Mouse (Mus musculus) stomach, postnatal 0 days (tissue): ENCODE measurements around the gene Zfp954. TPM values are rescaled to one million over a fixed set of nuclear protein-coding genes. Genes with fewer than 3 reads are reported as not detected.
A peak's percentile ranks its signal among the peaks of the same experiment; 100 is the strongest.
"Not testable (repeated sequence)": the region's sequence is repeated elsewhere in the genome, so short reads cannot be mapped to it uniquely, and the experiment has no call there.

Source experiments
- ATAC-seq: fragments of 200-750 bp; cut with Nextera tagmentation; 2 replicates; pipeline ENCODE4 v1.8.0; 2017; ENCODE audit not compliant: low FRiP score, low TSS enrichment
- DNase-seq: peaks from one replicate; pipeline ENCODE4 v3.0.0-alpha.2; 2016; ENCODE audit warnings: low spot score
- H3K27ac ChIP-seq: fragments of 300-500 bp; sonication (generic); replicated peaks from 2 replicates; pipeline ENCODE4 v1.5.1; 2014; ENCODE audit warnings: mild to moderate bottlenecking, control low read depth
- H3K27me3 ChIP-seq: fragments of 300-500 bp; sonication (generic); 2 replicates; pipeline ENCODE4 v1.6.1; 2014; ENCODE audit warnings: low read length; ENCODE audit not compliant: control insufficient read depth, insufficient read depth
- H3K36me3 ChIP-seq: fragments of 300-500 bp; sonication (generic); 2 replicates; pipeline ENCODE4 v1.6.1; 2014; ENCODE audit warnings: low read length, mixed read lengths; ENCODE audit not compliant: control insufficient read depth, insufficient read depth
- H3K4me1 ChIP-seq: fragments of 300-500 bp; sonication (generic); replicated peaks from 2 replicates; pipeline ENCODE4 v1.6.1; 2014; ENCODE audit warnings: antibody characterized with exemption; ENCODE audit not compliant: control insufficient read depth, insufficient read depth
- H3K4me2 ChIP-seq: fragments of 300-500 bp; sonication (generic); replicated peaks from 2 replicates; pipeline ENCODE4 v1.6.1; 2014; ENCODE audit warnings: low read depth, mild to moderate bottlenecking, control low read depth, moderate library complexity
- H3K4me3 ChIP-seq: fragments of 300-500 bp; sonication (generic); 2 replicates; pipeline ENCODE4 v1.5.1; 2014; ENCODE audit warnings: low read depth, low read length, control low read depth
- H3K9ac ChIP-seq: fragments of 300-500 bp; sonication (generic); 2 replicates; pipeline ENCODE4 v1.6.1; 2014; ENCODE audit warnings: mild to moderate bottlenecking, low read length, control low read depth, mixed read lengths
- H3K9me3 ChIP-seq: fragments of 300-500 bp; sonication (generic); 2 replicates; pipeline ENCODE4 v1.6.1; 2016; ENCODE audit warnings: low read length; ENCODE audit not compliant: control insufficient read depth
- CTCF ChIP-seq: IDR thresholded peaks from 2 replicates; pipeline ENCODE4 v1.5.1; 2016; ENCODE audit warnings: antibody characterized with exemption, low read depth, mild to moderate bottlenecking, moderate library complexity
- EP300 ChIP-seq: optimal IDR thresholded peaks from 2 replicates; pipeline ENCODE3; 2016; ENCODE audit warnings: antibody characterized with exemption
- WGBS: fragments of 180-500 bp; shearing (Covaris S2); extraction: QIAGEN DNeasy Blood & Tissue Kit; methylation state at CpG from one replicate; pipeline ENCODE4 v1.1.7; 2014; 5-methylcytosine and 5-hydroxymethylcytosine counted together
- polyA plus RNA-seq: library from polyadenylated mRNA; unstranded; fragments of >200 nt; fragmentation: Nextera tagmentation; extraction: Ambion mirVana; gene quantifications from 2 replicates; pipeline ENCODE4 v1.2.1, GENCODE M21; 2015

The Zfp954 gene
- polyA plus RNA-seq, result 10.0 and 10.7 TPM in 2 replicates

DNA sequence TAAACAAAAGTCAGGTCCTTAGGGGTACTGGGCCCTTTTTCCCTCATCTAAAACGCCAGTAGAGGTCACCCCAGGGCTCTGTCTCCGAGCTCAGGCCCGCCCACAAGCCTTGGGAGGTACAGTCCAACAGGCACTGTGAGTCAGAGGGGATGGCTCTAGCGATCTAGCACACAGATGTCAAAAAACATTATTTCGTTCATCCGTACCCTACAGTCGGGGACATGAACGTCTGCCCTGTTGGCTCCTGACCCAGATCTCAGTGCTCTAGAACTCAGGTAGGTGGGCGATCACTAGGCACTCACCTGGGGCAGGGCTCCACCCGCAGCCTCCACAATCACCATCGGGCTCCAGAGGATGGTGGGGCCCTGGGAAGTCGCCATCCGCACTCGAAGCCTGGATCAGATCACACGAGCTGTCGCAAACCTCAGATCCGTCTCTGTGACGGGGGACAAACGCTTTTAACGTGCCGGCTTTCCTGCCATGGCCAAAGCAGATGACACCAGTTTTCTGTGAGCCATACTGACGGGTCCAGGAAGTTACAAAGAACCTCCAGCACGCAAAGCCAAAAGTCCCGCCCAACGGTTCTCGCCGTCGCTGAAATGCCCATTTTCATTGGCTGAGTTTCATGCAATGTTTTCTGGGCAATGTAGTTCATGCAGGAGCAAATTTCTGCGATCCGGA lies at the start of gene Zfp954:
Zfp954 (minus strand) TSS at position 568 of the 681 bp plus-strand sequence.
- TF ChIP-seq EP300 (no peak), CTCF (peak; percentile 69)
- peak within 1 kb of the TSS; percentile 63 for H3K9ac ChIP-seq
- H3K27me3 ChIP-seq, result no peaks in the 10 kb centered on the region
- H3K9me3 ChIP-seq, result no peaks in the 10 kb centered on the region
- H3K4me1 ChIP-seq, result 0 out of 2 replicates have a peak, but pooled peaks cover 2% of the 10 kb centered on the region
- under 1% methylated on average over 30 of the region's 30 CpGs for WGBS
- peaks cover 5% of the 10 kb centered on the region; the same call in 1 of the 2 replicates for H3K36me3 ChIP-seq
- H3K27ac ChIP-seq, result peak within 1 kb of the TSS; percentile 79
- peak; percentile 85 for DNase-seq
- peak; percentile 96 for ATAC-seq
- peak within 1 kb of the TSS; percentile 66 for H3K4me2 ChIP-seq
- peak within 1 kb of the TSS; percentile 63 for H3K4me3 ChIP-seq

- Histone ChIP-seq H3K4me3 (no peak overlapping the region), H3K27me3 (no peaks in the 10 kb centered on the region), H3K9me3 (no peaks in the 10 kb centered on the region), H3K4me2 (no peak overlapping the region), H3K36me3 (no peaks in the 10 kb centered on the region), H3K27ac (no peak overlapping the region), H3K4me1 (no peaks in the 10 kb centered on the region), H3K9ac (no peak overlapping the region)
- ATAC-seq, result no peak
- TF ChIP-seq EP300 (no peak), CTCF (no peak)
- DNase-seq, result no peak
- WGBS, result 84% methylated on average over 15 of the region's 15 CpGs
Measured at GRCm38 (mm10) chr7:7145991-7146608, 24.8 kb upstream of the Zfp954 start.

GRCm38 (mm10) chr7:7144215-7144614 lies 22.9 kb upstream of the Zfp954 start:
- Histone ChIP-seq H3K9ac (no peak overlapping the region), H3K27ac (no peak overlapping the region), H3K4me1 (no peaks in the 10 kb centered on the region), H3K36me3 (no peaks in the 10 kb centered on the region), H3K9me3 (no peaks in the 10 kb centered on the region), H3K4me3 (no peak overlapping the region), H3K27me3 (no peaks in the 10 kb centered on the region), H3K4me2 (no peak overlapping the region)
- ATAC-seq (no peak), DNase-seq (no peak)
- WGBS, result 89% methylated on average over 1 of the region's 1 CpGs
- no peak for TF ChIP-seq CTCF
- no peak for TF ChIP-seq EP300

DNA sequence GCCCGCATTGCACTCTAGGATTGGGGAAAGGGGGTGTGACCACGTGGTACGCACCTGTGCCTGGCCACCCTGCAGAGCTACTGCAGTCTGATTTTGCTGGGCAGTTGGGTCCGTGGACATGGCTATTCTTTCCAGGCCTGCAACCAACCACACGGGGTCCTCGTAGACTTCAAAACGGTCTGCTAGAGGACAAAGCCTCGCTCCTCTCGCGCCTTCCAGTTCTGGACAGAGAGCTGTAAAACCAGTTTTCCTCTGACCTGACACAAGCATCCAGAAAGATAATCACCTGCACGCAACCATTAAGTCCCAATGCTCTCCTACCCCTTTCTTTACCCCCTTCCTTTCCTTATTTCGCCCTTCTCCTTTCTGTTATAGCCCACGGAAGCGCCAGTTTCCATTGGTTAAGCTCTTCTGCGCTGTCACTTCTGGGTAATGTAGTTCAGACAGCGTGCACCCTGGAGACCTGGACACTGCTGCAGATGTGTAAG lies 15.1 kb upstream of the Zfp954 start, which contains the start of gene Zfp773:
Zfp773 (minus strand) TSS at position 377 of the 488 bp plus-strand sequence.
- Histone ChIP-seq H3K36me3 (no peaks in the 10 kb centered on the region), H3K27ac (no peak within 1 kb of the TSS), H3K27me3 (no peaks in the 10 kb centered on the region), H3K9me3 (no peaks in the 10 kb centered on the region), H3K4me3 (peak within 1 kb of the TSS; percentile 46), H3K9ac (peak within 1 kb of the TSS; percentile 43; the same call in 1 of the 2 replicates), H3K4me1 (no peaks in the 10 kb centered on the region), H3K4me2 (peak within 1 kb of the TSS; percentile 48)
- WGBS, result 4% methylated on average over 16 of the region's 16 CpGs
- DNase-seq (peak; percentile 74), ATAC-seq (peak; percentile 96)
- TF ChIP-seq CTCF (peak; percentile 72), EP300 (no peak)

DNA sequence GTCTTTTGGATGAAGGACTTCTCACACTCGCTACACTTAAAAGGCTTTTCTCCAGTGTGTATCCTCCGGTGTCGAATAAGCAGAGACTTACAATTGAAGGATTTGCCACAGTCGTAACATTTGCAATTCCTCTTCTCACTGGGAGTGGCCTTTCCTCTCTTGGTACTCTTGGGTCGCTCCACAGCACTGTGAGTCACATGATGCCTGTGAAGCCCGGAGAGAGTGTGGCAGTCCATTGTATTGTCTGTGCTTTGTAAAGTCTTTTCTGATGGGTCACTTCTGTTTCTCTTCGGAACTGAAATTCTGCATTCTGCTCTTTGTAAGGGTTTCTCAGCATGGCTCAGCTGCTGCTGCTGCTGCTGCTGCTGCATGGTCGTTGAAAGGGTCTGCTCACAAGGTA lies 11.5 kb upstream of the Zfp954 start:
- ATAC-seq (no peak), DNase-seq (no peak)
- H3K36me3 ChIP-seq, result no peaks in the 10 kb centered on the region
- no peaks in the 10 kb centered on the region for H3K4me1 ChIP-seq
- no peak overlapping the region for H3K4me2 ChIP-seq
- H3K27me3 ChIP-seq, result no peaks in the 10 kb centered on the region
- WGBS, result 72% methylated on average over 8 of the region's 8 CpGs
- no peak overlapping the region for H3K9ac ChIP-seq
- no peak overlapping the region for H3K4me3 ChIP-seq
- H3K27ac ChIP-seq, result no peak overlapping the region
- no peaks in the 10 kb centered on the region for H3K9me3 ChIP-seq
- TF ChIP-seq EP300, result no peak

DNA sequence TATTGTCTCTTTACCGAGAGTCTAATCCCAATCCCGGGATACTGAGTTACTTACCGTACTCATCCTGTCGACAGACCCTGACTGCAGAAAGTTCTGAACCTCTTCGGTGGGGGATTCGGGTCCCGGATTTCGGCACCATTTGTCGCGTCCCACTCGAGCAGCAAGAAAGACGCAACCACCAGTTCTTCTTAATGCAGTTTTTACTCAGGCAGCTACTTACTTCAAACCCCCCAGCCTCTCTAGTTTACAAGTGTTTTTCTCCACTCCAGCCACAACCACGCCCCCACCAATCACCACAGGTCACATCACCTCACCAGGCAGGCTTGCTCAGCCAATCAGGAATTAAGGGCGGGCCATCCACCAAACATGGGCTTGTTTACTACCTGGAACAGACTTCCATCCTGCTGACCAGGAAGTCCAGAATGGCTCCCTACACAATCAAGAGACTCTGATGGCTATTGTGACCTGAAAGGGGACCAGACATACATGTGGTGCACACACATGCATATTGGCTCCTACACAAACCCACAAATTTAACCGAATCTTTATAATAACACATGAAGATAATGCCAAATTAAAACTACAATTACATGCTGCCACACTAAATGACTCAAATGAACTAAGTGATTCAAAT lies 9.3 kb upstream of the Zfp954 start:
- not testable (repeated sequence) for H3K4me1 ChIP-seq, H3K4me2 ChIP-seq

More for the DNA sequence above, 9.3 kb upstream of the Zfp954 start:
- not testable (repeated sequence) for H3K9me3 ChIP-seq, ATAC-seq, H3K9ac ChIP-seq, H3K27ac ChIP-seq, H3K4me3 ChIP-seq, H3K27me3 ChIP-seq, H3K36me3 ChIP-seq, DNase-seq
- WGBS, result 93% methylated on average over 14 of the region's 15 CpGs
